Mouse (Mus musculus) frontal cortex, adult (tissue): ENCODE results near the gene Dop1a.

Experiments
- ATAC-seq: cut with Nextera tagmentation; 2 replicates; pipeline ENCODE4 v1.9.2; 2017; ENCODE audit warnings: mild to moderate bottlenecking, moderate library complexity, mixed read lengths; ENCODE audit not compliant: low TSS enrichment

Dop1a gene

GRCm38 (mm10) chr9:86499083-86499482, 32.1 kb downstream of the Dop1a start:
- peak; percentile 65; the same call in 1 of the 2 replicates for ATAC-seq

GRCm38 (mm10) chr9:86507437-86507836, 40.5 kb downstream of the Dop1a start:
- ATAC-seq: no peak

DNA sequence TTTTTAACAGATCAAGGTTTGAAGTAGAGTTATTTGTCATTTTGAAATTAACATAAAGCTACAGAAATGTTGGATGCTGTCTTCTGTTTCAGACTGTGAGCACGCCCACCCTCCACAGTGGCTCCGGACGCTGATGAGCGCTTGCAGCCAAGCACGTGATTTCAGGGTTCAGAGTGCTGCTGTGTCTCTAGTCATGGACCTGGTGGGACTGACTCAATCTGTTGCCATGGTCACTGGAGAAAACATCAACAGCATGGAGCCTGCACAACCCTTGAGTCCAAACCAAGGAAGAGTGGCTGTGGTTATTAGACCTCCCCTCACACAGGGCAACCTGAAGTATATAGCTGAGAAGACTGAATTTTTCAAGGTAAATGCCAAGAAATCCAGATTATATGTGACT, 46.8 kb downstream of the Dop1a start:
- no peak for ATAC-seq

- no peak for ATAC-seq
Observed at GRCm38 (mm10) chr9:86514390-86514789, 47.4 kb downstream of the Dop1a start.

DNA sequence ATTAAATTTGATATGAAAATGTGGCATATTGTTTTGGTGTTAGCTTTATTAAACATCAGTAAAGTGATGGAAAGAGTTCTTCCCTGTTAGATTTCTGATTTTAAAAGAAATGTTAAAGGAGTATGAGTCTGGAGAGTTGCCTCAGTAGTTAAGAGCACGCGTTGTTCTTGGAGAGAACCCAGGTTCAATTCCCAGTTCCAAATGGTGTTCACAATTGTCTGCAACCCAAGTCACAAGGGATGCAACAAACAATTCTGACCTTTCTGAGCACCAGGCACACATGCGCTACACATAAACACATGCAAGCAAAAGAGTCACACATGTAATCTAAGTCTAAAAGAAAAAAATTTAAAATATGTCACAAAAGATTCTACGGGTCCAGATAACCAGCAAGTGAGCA, 47.8 kb downstream of the Dop1a start:
- no peak for ATAC-seq

- no peak for ATAC-seq
Observed at GRCm38 (mm10) chr9:86522335-86522734, 55.4 kb downstream of the Dop1a start.

DNA sequence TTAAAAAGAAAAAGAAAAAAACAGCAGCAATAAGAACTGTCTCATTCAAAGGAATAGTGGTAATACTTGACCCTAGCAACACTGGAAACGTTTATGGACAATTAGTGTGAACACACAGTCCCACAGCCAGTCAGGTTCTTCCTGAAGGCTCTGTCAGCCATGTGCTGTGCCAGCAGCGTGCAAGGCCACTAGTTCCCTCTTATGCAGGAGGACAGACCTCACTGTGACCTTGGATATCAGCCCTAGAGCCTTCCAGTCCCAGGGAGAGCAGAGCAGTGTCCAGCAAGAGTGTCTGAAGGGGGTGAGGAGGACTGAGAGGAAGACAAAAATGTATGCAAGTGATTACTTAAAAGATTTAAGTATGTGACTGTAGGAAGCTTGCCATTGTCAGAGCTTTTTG, 58.6 kb downstream of the Dop1a start:
- no peak for ATAC-seq

DNA sequence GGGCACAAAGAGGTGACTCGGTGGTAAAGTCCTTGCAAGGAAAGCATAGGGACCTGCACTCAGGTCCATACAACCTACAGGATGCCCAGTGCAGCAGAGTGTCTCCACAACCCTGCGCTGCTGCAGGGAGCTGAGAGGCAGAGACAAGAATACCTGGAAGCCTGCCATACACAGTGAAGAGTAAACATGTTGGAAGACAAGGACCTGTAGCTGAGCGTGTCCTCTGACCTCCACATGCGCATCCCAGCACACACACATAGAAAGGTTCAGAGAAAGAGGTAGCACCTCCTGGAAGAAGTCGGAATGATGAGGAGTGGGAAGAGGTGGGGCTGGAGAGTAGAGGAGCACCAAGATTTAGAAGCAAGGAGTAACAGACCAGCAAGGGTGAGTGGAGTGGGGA, 67.1 kb downstream of the Dop1a start:
- ATAC-seq: no peak

DNA sequence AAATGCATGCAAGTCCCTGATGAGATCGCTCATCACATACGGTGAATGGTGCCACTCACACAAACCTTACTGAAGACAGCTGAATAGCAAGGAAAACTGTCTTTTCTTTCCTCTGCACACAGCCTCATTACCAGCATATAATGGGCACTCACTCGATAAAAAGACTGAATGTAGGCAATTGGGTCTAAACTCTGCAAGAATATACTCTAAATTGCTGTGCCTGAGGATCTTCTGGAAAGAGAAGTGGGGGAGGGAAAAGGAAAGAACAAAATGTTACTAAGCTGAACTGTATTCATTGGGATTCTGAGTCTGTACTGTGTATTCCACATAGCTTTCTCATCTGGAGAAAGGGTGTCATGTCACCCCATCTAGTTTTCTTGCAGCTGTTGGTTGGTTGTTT, 76.5 kb downstream of the Dop1a start:
- peak; percentile 77 for ATAC-seq

DNA sequence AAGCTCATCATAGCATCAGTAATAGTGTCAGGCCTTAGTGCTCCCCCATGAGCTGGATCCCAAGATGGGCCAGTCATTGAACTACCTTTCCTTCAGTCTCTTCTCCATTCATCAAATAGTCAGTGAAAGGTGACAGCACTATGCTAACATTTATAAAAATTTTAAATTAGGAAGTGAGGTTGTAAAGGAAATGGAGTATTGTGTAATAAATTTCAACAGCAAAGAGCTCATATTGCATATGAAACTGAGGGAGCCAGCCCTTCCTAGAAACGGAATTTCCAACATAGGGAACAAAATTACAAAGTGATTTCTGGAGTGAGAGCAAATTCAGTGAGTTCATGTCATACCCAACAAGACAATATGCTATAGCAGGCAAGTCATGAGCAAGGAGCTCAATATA, 77.6 kb downstream of the Dop1a start:
- ATAC-seq: no peak

DNA sequence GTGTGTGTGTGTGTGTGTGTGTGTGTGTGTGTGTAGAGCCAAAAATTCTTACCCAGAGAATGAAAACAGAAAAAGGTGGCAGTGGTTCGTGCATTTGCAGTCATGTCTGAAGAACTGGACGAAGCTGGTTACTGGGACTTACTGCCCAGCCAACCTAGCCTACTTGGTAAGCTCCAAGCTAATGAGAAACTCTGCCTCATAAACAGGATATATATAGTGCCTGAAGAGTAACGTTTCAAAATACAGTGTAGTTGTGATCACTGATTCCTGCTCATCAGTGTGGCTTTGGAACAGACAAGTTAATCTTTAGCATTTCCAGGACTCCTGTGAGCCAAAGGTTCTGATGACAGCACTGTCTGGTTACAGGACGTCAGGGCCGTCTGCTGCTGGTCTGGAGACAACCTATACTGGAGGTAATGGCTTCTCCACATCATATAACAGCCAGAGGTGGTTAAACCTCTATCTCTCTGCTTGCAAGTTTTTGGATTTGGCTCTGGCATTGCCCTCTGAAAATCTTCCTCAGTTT, 82.7 kb downstream of the Dop1a start:
- ATAC-seq: no peak

- ATAC-seq: peak; percentile 73
Observed at GRCm38 (mm10) chr9:86550717-86551116, 83.8 kb downstream of the Dop1a start.

GRCm38 (mm10) chr9:86553886-86554285, 86.9 kb downstream of the Dop1a start:
- ATAC-seq: no peak

DNA sequence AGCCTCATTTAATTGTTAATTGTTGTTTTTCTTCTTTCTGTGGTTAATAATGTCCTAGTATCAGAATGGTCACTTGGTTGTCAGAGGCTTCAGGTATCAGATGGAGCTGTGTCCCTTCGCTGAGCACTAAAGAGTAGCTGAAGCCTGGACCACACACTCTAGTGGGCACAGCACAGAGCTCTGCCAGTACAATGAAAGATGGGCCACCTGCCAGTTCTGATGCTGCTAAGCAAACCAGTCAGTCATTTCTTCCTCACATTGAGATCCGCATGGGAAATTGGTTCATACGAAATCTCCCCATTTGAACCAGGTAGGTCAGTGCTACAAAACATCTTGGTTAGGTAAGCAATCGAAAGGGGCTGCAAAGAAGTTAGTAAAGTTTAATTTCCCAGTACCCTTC, 87.7 kb downstream of the Dop1a start:
- no peak for ATAC-seq

GRCm38 (mm10) chr9:86560543-86560942, 93.6 kb downstream of the Dop1a start:
- no peak for ATAC-seq

GRCm38 (mm10) chr9:86569314-86569910, 102.5 kb downstream of the Dop1a start:
- no peak for ATAC-seq

- ATAC-seq: no peak
Observed at GRCm38 (mm10) chr9:86570261-86570890, 103.4 kb downstream of the Dop1a start.

DNA sequence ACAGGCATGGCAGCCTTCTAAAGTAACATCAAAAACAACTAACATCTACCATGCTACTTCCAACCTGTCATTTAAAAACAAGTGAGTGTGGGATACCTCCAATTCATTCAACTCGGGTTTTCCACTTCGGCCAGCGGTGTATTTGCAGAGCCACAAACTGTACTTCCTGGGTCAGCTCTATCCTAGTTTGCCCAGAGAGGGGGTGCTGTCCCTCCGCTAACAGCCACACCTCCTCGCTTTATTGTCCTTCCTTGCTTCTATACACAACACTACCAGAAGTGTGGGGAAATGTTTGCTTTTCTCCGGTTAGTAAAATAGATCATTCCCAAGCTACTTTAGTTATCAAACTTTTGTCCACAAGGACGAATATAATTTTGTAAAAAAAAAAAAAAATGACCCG, 104.0 kb downstream of the Dop1a start:
- no peak for ATAC-seq

DNA sequence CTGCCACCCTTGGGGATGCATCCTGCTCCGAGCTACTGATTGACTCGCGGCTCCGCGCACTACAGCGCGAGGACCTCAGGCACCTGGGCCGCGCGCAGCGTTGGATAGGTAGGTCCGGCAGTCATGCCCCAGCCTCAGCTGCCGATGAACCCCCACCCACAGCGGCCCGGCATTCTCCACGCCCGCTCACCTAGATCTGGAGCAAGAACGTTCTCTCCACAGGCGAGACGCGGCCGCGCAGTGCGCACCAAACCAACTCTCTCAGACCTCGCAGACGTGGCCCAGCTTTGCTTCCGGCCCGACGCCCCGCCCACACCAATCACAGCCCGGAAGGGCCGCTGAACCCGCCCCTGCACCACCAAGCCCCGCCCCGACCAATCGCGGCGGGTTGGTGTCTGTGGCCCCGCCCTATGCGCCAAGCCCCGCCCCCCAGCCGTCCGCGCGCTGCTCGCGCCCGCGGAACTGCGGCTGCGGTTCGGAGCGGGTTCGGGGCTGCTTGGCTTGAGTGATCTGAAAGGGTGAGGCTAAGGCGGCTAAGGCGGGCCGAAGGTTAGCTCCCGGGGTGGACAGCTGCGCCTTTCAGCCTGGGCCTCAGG, 104.7 kb downstream of the Dop1a start, which contains the start of the genes Pgm3 and Rwdd2a:
TSS of gene Pgm3 (minus strand) at position 303 of the 596 bp plus-strand sequence.
TSS of gene Rwdd2a (plus strand) at position 452 of the 596 bp plus-strand sequence.
- peak; percentile 88 for ATAC-seq

GRCm38 (mm10) chr9:86572196-86572595, 105.2 kb downstream of the Dop1a start:
- peak; percentile 33 for ATAC-seq

GRCm38 (mm10) chr9:86572636-86573291, 105.8 kb downstream of the Dop1a start:
- peak; percentile 38 for ATAC-seq

DNA sequence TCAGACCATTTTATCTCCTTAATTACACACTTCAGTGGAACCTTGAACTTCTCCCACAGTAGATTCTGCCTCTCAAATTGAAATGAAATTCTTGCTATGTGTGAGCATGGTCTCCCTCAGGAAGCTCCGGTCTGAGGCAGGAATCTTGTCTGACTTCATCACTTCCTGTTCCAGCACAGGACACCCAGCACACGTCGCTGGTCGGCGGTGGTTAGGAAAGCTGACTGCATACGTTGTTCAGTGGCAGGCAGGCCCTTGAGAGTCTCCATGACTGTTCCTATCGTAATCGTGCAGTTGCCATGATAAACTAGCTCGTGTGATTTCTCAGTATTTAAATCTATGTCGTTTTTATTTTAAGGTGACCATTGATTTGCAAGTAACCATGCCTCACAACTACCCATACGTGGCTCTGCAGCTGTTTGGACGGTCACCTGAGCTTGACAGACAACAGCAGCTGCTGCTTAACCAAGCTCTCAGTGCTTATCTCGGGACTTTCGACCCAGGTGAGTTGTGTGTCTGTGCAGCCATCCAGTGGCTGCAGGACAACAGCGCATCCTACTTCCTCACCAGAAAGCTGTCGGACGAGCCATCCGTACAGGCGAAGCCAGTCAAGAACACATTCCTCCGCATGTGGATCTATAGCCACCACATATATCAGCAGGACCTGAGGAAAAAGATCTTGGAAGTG, 106.8 kb downstream of the Dop1a start:
- no peak for ATAC-seq
